Mouse (Mus musculus) embryo, embryonic 11 days (tissue): Measurements from ENCODE around the gene Nrg4.
"Not testable (repeated sequence)": the region's sequence is repeated elsewhere in the genome, so short reads cannot be mapped to it uniquely, and the experiment has no call there.

Experiments used
- DNase-seq: peaks from one replicate; pipeline ENCODE4 v3.0.0-alpha.2; 2015

Gene Nrg4

DNA sequence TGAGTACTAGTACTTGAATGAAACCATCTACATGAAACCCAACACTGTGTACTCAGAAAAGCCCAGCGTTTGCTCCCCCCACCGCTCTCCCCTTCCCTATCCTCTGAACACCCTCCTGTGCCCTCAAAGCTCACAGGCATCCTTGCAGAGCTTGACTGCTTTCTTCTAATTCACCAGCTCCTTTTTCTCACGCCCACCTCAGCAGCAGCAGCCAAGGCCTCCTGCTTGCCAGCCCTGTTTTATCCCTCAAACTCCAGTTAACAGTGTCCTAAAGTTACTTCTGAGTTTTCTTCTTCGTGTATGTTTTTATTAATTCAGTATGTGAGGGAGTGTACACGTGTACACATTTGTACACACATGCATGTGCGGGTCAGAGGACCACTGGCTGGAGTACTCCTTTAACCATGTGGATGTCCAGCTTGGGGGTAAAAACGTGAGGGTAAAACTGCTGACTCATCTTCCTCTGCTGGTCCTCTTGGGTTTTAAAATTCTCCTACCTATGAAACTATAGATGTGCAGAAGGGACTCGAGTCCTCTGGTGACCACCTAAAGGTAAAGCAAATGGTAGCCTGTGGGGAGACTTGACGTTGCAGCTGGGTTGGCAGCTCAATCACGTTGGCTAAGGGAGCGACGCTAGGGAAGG lies 12.9 kb downstream of the Nrg4 start:
- DNase-seq: no peak

DNA sequence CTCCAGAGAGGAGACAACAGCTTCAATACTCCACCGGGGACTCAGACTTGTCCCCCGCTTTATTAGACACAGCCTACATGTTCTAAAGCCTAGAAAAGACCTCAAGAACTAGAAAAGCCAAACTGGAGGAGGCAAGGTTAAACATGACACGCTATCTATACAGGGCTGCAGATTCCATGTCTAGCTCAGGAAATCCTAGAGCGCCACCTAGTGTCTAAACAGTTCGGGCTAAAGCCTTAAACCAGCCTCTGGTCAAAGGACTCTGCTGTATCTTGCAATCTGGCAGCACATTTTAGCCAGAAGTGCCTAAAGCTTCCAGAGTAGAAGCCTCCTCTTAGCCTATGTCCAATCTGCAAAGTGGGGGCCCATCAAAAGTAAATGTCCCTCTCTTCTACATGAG lies 15.1 kb downstream of the Nrg4 start:
- DNase-seq: peak; percentile 91

DNA sequence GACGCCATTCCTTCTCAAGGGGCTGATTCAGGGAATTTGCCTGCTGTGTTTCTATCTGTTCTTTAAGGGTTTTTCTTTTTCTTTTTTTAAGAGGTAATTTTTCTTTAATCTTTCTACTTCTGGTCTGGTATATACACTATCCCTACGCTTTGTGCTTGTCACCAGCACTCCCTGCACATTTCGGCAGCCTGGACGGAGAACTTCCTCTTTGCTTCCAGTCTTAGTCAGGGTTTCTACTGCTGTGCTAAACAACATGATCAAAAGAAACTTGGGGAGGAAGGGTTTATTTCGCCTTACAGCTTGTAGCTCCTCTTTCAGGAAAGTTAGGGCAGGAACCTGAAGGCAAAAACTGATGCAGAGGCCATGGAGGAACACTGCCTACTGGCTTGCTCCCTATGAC lies 18.2 kb downstream of the Nrg4 start:
- DNase-seq: no peak

DNA sequence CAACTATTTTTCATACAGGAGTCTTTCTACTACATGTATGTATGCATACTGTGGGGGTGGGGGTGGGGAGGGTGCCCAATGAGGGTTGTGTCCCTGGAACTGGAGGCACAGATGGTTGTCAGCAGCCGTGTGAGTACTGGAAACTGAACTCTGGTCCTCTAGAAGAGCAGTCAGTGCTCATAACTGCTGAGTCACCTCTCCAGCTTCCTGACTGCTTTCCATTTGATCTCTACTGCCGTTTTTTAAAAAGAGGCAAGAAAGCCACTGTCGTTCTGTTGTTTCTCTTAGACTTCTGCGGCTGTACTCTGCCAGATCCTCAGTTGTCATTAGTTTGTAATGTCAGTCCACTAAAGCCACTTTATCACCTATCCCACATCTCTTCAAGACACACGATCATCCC lies 19.1 kb downstream of the Nrg4 start:
- DNase-seq: no peak

DNA sequence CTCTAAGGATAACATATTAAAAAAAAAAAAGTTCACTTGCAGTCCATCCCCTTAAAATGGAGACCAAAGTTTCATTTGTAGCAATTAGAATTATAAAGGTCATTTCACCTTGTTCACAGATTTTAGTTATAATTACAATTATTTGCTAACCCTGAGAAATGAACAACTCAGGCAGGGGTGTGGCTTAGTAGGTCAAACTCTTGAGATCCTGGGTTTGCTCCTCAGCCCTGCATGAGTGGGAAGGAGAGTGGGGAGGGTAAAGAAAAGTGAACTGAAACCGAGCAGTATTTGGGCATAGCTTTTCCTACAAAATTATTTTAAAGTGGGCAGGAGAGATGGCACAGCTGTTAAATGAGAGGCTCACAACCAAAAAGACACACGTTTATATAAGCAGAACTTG lies 19.6 kb downstream of the Nrg4 start:
- no peak for DNase-seq

DNA sequence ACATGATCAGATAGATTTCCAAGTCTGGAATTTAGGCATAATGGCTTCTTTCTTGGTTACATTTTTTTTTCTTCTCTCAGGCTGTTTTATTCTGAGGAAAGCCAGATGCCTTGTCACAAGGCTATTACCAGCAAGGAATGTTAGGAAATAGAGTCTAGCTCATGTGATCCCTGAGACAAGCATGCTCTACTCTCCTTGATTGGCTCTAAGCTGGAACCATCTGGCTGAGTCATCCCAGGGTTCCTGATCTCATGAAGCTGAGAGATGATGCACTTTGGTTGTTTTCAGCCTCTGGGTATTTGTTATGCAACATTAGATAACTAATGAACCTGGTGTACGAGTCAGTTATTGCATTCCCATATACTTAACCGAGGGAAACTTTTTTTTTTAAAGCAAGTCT lies 30.4 kb downstream of the Nrg4 start:
- DNase-seq: no peak

DNA sequence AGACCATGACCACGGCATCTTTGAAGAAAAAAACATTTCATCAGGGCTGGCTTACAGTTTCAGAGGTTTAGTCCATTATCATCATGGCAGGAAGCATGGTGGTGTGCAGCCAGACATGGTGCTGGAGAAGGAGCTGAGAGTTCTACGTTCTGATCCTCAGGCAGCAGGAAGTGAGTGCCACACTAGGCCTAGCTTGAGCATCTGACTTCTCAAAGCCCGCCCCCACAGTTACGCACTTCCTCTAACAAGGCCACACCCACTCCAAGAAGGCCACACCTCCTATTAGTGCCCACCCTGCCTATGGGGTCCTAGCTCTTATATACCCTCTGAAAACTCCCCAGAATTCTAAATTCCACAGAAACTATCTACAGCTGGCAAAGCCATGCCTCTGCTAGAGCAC lies 34.7 kb downstream of the Nrg4 start:
- DNase-seq: no peak

DNA sequence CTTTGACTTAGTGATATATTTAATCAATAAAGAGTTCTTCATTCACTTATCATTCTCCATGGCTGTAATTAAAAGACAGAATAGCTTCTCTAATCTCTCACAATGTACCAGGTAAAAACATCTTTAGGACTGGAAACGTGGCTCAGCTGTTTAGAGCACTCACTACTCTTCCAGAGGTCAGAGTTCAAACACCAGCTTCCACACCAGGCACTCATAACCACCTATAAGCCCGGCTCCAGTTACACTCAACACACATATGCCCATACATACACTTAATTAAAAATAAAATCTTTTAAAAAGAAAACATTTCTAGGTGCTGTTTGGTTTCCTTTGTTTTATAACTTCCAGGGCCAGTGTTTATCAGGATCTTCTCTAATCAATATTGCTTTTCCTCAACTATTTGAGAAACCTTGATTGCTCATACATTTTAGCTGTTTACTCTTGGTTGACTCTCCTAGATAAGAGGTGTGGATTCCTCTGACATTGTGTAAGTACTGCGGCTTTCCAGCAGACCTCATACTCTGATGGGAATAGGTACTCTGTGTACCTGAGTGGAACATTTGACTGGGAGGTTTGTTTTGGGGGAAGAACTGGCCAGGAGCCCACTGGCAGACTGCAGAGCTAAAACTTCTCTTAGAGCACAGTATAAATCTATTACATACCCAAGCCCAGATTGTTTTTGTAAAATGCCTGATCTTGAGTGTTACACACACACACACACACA lies 37.0 kb downstream of the Nrg4 start:
- DNase-seq: no peak

DNA sequence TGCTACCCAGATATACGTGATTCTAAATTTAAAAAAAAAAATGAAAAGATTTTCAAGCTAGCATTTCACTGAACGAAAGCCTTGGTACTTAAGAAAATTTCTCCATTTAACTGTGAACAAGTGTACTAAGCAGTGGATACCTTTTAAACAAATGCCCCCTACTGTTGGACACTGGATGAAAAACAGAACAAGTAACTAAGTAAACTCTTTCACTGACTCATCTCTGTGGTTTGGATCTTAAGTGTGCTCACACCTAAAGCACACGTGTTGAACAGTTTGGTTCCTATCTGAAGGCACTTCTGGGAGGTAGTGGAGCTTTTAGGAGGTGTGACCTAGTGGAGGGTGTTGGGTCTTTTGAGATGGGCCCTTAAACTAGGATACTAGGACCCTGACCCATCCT lies 41.4 kb downstream of the Nrg4 start:
- no peak for DNase-seq

DNA sequence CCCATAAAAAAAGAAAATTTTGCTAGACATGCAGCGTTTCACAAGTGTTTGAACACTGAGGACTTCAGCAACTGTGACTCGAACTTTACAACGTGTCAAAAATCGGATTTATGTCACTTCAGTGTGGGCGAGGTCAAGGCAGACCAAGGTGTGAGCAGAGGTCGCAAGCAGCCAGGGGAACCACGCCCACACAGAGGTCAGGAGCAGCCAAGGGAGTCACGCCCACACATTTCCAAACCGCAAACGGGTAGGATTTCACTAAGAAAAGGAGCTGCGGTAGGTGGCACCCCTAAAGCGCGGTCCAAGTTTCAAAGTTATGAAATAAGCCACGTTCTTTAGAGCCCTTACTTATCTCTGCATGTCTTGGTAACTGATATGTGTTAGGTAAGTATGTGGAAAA lies 43.1 kb downstream of the Nrg4 start:
- peak; percentile 63 for DNase-seq

DNA sequence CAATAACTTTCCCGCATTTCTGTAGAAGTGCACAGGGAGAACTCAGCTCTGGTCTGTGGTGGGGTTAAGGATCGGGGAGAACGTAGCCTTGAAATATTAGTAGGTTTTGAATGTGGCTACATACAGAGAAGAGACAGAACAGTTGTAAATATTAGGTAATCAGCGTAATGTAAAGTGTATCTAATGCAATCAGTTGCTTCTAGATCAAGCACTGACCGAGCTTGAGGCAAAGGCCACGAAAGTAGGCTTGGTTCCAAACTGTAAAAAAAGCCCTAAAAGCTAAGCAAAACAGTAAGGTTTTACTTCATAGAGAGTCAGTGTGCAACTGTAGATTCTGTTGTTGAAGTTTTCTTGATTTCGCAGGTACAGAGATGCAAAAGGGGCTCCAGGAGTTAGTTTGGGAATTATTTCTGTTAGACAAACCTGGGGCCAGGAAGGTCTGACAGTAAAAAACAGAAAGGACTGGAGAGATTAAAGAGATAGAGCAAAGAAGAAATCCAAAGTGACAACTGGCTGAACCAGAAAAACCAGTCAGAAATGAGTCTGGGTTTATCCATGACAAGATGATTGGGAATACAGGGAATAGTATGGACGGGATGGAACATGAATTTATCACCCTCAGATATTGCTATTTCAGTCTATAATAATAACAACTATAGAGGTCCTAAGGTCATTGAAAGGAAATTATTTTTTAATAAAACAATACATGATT lies 47.4 kb downstream of the Nrg4 start:
- no peak for DNase-seq

DNA sequence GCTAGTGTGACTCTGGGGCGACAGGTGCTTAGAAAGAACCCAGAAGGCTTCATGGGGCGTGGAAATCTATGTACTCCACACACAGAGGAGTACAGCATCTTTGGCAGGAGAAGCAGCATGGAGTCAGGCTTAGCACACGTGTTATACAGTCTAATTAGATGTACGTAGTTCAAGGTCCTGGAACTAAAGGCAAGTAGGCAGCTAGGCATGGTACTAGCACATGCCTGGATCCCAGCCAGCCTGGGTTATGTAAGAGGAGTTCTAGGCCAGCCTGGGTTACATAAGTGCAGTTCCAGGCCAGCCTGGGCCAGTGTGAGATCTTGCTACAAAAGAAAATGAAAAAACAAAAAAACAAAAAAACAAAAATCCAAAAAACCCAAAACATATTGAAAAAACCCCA lies 49.1 kb downstream of the Nrg4 start:
- no peak for DNase-seq

DNA sequence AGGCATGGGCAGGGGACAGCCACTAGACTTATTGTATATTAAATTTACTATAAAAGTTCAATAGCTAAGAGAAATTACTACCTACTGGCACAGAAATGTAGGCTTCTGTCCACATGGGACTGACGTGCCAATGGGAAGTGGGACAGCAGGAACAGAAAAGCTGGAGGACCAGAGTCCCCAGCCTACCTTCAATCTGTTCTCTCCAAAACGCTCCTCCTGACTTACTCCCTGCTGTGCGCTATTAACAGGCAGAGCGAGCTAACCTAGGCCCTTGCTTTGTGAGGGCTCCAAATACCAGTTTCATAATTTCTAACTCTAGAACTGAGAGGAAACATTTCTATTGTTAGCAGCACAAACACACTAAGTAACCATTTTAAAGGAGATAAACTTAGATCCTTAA lies 52.7 kb downstream of the Nrg4 start:
- DNase-seq: no peak

DNA sequence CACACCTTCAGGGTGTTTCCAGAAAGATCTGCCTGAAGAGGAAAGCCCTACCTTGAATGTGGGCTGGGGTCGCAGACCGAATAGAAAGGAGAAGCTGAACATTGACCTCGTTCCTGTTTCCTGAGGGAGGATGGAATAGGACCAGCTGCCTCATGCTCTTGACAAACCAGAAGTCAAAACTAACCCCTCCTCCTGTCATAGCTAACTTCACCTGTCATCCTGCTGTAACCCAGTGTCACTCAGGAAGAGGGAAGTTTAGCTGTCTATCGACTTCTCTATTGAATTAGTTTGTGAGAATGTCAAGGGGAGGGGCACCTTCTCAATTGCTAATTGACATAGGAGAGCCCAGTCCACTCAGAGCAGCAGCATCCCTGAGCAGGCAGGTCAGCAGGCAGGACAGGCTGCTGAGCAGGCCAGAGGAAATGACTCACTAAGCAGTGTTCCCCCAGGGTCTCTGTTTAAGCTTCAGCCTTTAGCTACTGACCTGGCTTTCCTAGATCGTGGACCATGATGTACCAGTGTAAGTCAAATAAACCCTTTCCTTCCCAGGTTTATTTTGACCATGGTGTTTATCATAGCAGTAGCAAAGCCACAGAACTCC lies 54.6 kb downstream of the Nrg4 start:
- DNase-seq: no peak

DNA sequence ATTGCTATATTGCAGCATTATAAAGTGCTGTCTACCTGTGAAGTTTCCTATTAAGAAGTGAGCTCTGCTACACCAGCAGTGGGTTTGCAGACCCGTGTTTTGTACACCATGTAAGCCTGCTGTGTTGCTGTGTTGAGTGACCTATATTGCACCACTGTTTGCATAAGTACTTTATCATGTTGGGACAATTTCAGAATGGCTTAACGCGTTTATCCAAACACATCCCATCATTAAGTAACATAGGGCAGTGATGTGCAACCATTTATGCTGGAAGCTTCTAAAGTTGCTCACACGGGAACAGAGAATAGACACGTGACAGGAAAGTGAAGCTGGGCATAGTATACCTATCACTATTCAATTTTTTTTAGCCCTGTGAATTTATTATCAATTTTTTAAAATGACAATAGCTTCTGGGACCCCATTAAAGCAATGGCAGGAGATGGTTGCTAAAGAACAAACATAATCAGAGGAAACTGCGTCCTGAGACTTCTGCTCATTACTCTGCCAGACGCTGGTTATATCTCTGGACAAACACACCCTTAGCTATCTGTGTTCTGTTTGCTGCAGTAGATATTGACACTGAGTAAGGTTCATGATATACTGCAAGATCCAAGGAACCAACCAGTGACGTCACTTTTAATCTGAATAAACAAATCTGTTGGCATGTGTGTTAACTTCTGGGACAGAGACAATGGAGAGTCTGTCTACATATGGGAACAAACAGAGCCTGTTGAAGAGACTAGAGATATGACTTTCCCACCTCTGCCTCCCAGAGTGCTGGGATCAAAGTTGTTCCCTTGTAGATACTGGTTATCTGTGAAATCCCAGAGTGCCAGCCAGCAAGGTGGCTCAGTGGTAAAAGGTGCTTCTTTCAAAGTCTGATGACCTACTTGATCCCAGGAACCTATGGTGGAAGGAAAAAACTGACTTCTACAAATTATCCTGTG lies 62.0 kb downstream of the Nrg4 start:
- no peak for DNase-seq

DNA sequence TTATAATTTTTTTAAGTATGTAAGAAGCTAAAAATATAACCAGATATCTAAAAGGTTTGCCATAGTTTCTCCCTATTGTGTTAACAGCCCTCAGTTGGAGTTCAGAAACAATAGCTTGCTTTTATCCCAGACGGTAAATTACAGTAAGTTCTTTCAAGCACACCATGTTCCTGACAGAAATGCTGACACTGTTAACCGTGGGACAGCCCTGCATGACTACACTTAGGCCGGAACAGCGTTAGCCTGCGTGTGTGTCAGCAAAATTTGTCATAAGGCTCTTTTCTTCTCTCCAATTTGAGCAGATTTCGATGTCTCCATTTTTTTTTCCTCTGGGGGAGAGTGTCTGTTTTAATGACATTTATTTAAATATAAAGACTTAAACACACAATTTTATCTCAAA lies 66.9 kb downstream of the Nrg4 start:
- no peak for DNase-seq

DNA sequence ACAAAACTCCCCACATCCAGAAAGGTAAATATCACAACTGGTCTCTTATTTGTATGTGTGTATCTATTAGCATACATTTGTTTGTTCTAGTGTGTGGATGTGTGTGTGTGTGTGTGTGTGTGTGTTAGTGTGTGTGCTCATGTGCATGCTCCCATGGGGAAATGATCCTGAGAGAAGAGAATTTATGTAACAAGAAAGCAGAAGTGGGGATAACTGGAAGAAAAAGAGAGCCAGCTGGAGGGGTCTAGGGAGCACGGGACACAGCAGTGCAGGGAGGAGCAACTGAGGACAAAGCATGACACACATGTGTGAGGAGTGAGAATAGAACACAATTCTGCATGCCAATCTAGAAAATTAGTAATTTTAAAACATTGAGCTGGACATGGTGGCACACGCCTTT lies 69.5 kb downstream of the Nrg4 start:
- no peak for DNase-seq

DNA sequence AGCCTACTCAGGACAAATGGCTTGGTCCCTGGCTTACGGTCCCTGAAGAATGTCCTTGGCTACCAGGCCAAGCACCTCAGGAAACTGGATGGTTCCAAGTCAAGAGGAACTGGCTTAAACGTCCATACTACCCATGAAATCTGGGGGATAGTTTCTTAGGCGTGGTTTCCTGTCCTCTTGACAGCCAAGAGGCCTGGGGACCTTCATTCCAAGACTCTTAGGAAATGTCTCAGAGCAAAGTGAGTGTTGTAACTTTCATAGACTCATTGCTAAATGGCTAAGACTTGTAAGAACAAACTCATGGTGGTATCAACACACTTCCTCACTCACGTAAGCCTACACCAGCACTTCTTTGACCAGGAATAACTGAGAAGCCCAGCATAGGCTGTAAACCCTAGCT lies 71.0 kb downstream of the Nrg4 start:
- no peak for DNase-seq

DNA sequence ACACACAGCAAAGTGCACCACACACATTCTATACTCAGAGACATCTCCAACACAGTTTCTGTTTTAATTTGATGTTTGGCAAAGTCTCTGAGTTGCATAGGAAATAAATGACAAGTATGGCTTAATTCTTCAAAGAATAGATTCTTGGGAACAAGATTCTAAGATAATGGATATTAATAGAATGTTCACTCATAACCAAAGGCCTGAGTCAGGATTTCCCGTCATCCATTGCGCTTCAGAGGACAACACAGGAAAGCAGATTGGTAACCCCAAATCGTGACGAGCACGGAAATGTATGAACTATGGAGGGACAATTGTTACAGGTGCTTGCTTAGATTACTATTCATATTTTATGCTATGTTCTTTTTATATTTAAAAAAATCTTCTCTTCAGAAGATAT lies 71.6 kb downstream of the Nrg4 start:
- no peak for DNase-seq

DNA sequence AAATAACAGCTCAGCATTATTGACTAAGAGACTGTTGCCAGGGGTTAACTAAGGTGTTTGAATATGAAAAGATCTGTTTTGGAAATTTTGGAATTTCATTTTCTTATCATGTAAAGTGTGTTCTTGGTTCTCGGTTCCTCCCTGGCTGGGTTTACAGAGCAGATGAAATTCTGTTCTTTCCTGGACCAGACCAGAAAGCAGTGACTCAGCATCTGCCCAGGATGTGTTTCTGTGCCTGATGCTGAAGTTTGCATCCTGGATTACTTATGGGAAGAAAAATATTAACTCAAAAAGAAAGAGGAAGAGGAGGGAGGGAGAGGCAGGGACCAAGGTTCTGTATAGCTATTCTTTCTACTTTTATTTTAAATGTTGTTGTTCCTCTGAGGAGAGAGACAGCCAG lies 72.8 kb downstream of the Nrg4 start:
- no peak for DNase-seq

DNA sequence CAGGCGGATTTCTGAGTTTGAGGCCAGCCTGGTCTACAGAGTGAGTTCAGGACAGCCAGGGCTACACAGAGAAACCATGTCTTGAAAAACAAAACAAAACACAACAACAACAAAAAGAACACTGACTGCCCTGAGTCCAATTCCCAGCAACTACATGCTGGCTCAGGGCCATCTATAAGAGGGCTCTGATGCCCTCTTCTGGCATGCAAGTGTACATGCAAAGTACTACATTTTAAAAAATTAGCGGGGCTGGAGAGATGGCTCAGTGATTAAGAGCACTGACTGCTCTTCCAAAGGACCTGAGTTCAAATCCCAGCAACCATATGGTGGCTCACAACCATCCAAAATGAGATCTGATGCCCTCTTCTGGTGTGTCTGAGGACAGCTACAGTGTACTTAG lies 74.5 kb downstream of the Nrg4 start:
- DNase-seq: not testable (repeated sequence)

DNA sequence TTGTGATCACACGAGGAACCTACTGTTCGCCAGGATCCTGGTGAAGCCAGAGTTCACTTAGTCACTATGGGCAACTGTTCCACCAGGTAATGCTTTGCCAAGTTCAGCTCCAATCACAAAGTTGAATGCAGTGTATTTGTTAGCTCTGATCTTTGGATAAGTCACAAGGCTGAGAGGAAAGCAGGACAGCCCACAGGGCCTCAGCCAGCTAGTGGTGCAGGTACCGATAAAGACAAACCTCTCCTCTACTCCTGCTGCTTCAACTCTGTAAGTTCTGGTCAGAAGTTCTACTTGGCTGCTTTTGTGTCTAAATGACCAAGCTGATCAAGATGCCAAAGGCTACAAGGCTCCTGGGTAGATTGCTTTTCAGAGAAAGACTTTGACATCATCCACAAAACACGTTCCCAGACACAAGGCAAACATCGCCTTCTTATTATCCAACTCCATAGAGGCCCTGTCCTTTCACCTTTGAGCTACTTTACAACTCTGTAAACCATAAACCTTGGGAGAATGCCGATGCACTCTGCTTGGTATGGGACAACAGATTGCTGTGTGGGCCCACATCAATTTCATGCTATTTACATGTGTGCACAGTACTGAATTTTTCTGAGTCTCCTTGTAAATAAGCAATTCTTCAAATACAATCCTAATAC lies 75.9 kb downstream of the Nrg4 start:
- DNase-seq: no peak
